Mouse (Mus musculus) heart, adult 2 months (tissue): ENCODE measurements around the gene Rnf41.

Experiments
- CTCF ChIP-seq: fragments of 200-600 bp; IDR thresholded peaks from 2 replicates; pipeline ENCODE4 v1.8.1; 2022; ENCODE audit warnings: antibody characterized with exemption, mild to moderate bottlenecking, moderate library complexity
- EP300 ChIP-seq: fragments of 200-500 bp; IDR thresholded peaks from 2 replicates; pipeline ENCODE4 v1.6.1; 2011; ENCODE audit warnings: low read depth, low read length, control low read depth; ENCODE audit not compliant: insufficient read depth
- POLR2A ChIP-seq: fragments of 200-500 bp; IDR thresholded peaks from 2 replicates; pipeline ENCODE4 v1.6.1; 2011; ENCODE audit warnings: mild to moderate bottlenecking, low read depth, low read length, control low read depth; ENCODE audit not compliant: insufficient read depth

- TF ChIP-seq CTCF (no peak), POLR2A (no peak), EP300 (no peak)
Observed at GRCm38 (mm10) chr10:128377222-128377939, 34.1 kb upstream of the Rnf41 start.
